ENCODE assay signal across 25 mouse cellular contexts in genomic region chr15:85442568-85442967, GRCm38 (mm10).
A peak's percentile ranks its signal among the peaks of the same experiment; 100 is the strongest.
DNase-seq lines count a peak whose midpoint lies in the region; ATAC-seq and TF ChIP-seq lines count a peak whose summit lies in the region.
"Had no signal": no experiment of that assay in that cellular context is flagged by ENCODE, and none has a peak within 500 bp of the region (broad histone marks: within the 10 kb centered on the region; RNA-seq: fewer than 3 reads in every experiment).

No protein-coding gene starts in this region.

- no peaks in the 10 kb centered on the region for H3K4me1 ChIP-seq in midbrain, embryonic 11.5 days (ENCODE audit: control insufficient read depth, insufficient read depth, low read length)
- no peaks in the 10 kb centered on the region for H3K4me1 ChIP-seq in midbrain, postnatal 0 days (ENCODE audit: insufficient read depth, low read length)
- no peaks in the 10 kb centered on the region for H3K4me1 ChIP-seq in hindbrain, postnatal 0 days (ENCODE audit: insufficient read depth, low read length)
- H3K4me1 ChIP-seq: embryonic facial prominence, embryonic 10.5 days; embryonic facial prominence, embryonic 12.5 days; forebrain, embryonic 13.5 days; forebrain, embryonic 15.5 days had no signal

- no peak overlapping the region for H3K27ac ChIP-seq in midbrain, embryonic 11.5 days (ENCODE audit: low read depth, low read length)
- H3K27ac ChIP-seq in midbrain, postnatal 0 days (ENCODE audit: low read depth, low read length): no peak overlapping the region
- H3K27ac ChIP-seq in hindbrain, postnatal 0 days: no peak overlapping the region
- H3K27ac ChIP-seq: embryonic facial prominence, embryonic 10.5 days; embryonic facial prominence, embryonic 12.5 days; forebrain, embryonic 13.5 days; forebrain, embryonic 15.5 days had no signal

- ATAC-seq in midbrain, embryonic 11.5 days (ENCODE audit: low FRiP score): no peak
- ATAC-seq in midbrain, postnatal 0 days (ENCODE audit: low FRiP score): no peak
- no peak for ATAC-seq in hindbrain, postnatal 0 days
- ATAC-seq: CD4-positive, CD25-positive, alpha-beta regulatory T cell, adult 4 months; forebrain, embryonic 13.5 days; forebrain, embryonic 15.5 days; Patski had no signal

- TF ChIP-seq CTCF in midbrain, postnatal 0 days (IDR thresholded peaks at IDR 0.05): no peak
- no peak for TF ChIP-seq CTCF in hindbrain, postnatal 0 days (IDR thresholded peaks at IDR 0.05; ENCODE audit: low read depth)

- peak; percentile 34 to 61 for DNase-seq in lung, adult 18-20 months
- DNase-seq in lung, postnatal 4 days: no peak
- DNase-seq in midbrain, embryonic 11.5 days (ENCODE audit: low spot score, missing footprints): peak; percentile 49
- DNase-seq in midbrain, postnatal 0 days (ENCODE audit: low spot score): no peak
- DNase-seq in lung, postnatal 14 days: peak; percentile 24
- DNase-seq in lung, postnatal 36 days: peak; percentile 64
- no peak for DNase-seq in hindbrain, postnatal 0 days (ENCODE audit: low spot score)
- no peak for DNase-seq in left cerebral cortex, postnatal 25 days (ENCODE audit: low spot score in 2 of 2)
- DNase-seq: adrenal gland, adult 2 months; adrenal gland, postnatal 10 days; adrenal gland, postnatal 25 days; B cell, adult 2 months; cerebellum, adult 11 months; cerebellum, adult 18-20 months; cerebellum, adult 9-10 months; cerebellum, postnatal 10 days; cerebellum, postnatal 25 days had no signal

- no peaks in the 10 kb centered on the region for H3K9me3 ChIP-seq in midbrain, embryonic 11.5 days (ENCODE audit: control insufficient read depth, low read length)
- no peaks in the 10 kb centered on the region for H3K9me3 ChIP-seq in midbrain, postnatal 0 days (ENCODE audit: low read length)
- H3K9me3 ChIP-seq in hindbrain, postnatal 0 days (ENCODE audit: low read length): no peaks in the 10 kb centered on the region
- H3K9me3 ChIP-seq: embryonic facial prominence, embryonic 10.5 days; embryonic facial prominence, embryonic 12.5 days; forebrain, embryonic 13.5 days; forebrain, embryonic 15.5 days; G1E had no signal

- no peak overlapping the region for H3K4me2 ChIP-seq in midbrain, embryonic 11.5 days
- H3K4me2 ChIP-seq in midbrain, postnatal 0 days (ENCODE audit: low read depth, low read length, poor library complexity, severe bottlenecking): no peak overlapping the region
- no peak overlapping the region for H3K4me2 ChIP-seq in hindbrain, postnatal 0 days (ENCODE audit: low read depth, low read length)
- H3K4me2 ChIP-seq: embryonic facial prominence, embryonic 12.5 days; forebrain, embryonic 13.5 days; forebrain, embryonic 15.5 days had no signal

- no peak overlapping the region for H3K4me3 ChIP-seq in midbrain, embryonic 11.5 days (ENCODE audit: low read depth, low read length)
- H3K4me3 ChIP-seq in midbrain, postnatal 0 days (ENCODE audit: low read depth, low read length): no peak overlapping the region
- no peak overlapping the region for H3K4me3 ChIP-seq in hindbrain, postnatal 0 days (ENCODE audit: low read length)
- H3K4me3 ChIP-seq: embryonic facial prominence, embryonic 10.5 days; embryonic facial prominence, embryonic 12.5 days; forebrain, embryonic 13.5 days; forebrain, embryonic 15.5 days had no signal

- no peaks in the 10 kb centered on the region for H3K36me3 ChIP-seq in midbrain, embryonic 11.5 days (ENCODE audit: control insufficient read depth, insufficient read depth, low read length)
- H3K36me3 ChIP-seq in midbrain, postnatal 0 days (ENCODE audit: insufficient read depth, low read length): peaks cover 5% of the 10 kb centered on the region; the same call in 1 of the 2 replicates
- peaks cover 8% of the 10 kb centered on the region; the same call in 1 of the 2 replicates for H3K36me3 ChIP-seq in hindbrain, postnatal 0 days (ENCODE audit: insufficient read depth, low read length)

- intact Hi-C loops in left cerebral cortex, postnatal 25 days (cut with DNase I): no loop called here

- H3K9ac ChIP-seq in midbrain, embryonic 11.5 days (ENCODE audit: low read length): no peak overlapping the region
- no peak overlapping the region for H3K9ac ChIP-seq in midbrain, postnatal 0 days (replicated peaks; ENCODE audit: low read length, poor library complexity, severe bottlenecking)
- no peak overlapping the region for H3K9ac ChIP-seq in hindbrain, postnatal 0 days (replicated peaks; ENCODE audit: low read length)
- H3K9ac ChIP-seq: embryonic facial prominence, embryonic 12.5 days; forebrain, embryonic 13.5 days; forebrain, embryonic 15.5 days had no signal

- no peaks in the 10 kb centered on the region for H3K27me3 ChIP-seq in midbrain, embryonic 11.5 days (ENCODE audit: control insufficient read depth, insufficient read depth, low read length)
- H3K27me3 ChIP-seq in midbrain, postnatal 0 days (ENCODE audit: insufficient read depth, low read length): no peaks in the 10 kb centered on the region
- H3K27me3 ChIP-seq in hindbrain, postnatal 0 days (ENCODE audit: insufficient read depth, low read length): no peaks in the 10 kb centered on the region
- H3K27me3 ChIP-seq: CH12.LX; embryonic facial prominence, embryonic 12.5 days; forebrain, embryonic 13.5 days; forebrain, embryonic 15.5 days; Patski had no signal

- 88% methylated on average over 3 of the region's 3 CpGs for WGBS in midbrain, embryonic 11.5 days
- 94% methylated on average over 3 of the region's 3 CpGs for WGBS in midbrain, postnatal 0 days
- WGBS in hindbrain, postnatal 0 days: 84% methylated on average over 3 of the region's 3 CpGs

Comparison
In these comparisons a context has a peak if more than half of its experiments do, and no peak if none do; other contexts are left out.
1. DNase-seq: peak in lung, adult 18-20 months (2 of 2), midbrain, embryonic 11.5 days (single experiment), lung, postnatal 14 days (single experiment) and lung, postnatal 36 days (single experiment); none in lung, postnatal 4 days (0 of 2), midbrain, postnatal 0 days (single experiment), hindbrain, postnatal 0 days (single experiment) and left cerebral cortex, postnatal 25 days (0 of 2).